Mouse (Mus musculus) thymus, postnatal 4 days (tissue): ENCODE results near the gene Nubp2.
A peak's percentile ranks its signal among the peaks of the same experiment; 100 is the strongest.

Source experiments
- DNase-seq: peaks from one replicate; pipeline ENCODE4 v3.0.0; 2021

Nubp2 gene

DNA sequence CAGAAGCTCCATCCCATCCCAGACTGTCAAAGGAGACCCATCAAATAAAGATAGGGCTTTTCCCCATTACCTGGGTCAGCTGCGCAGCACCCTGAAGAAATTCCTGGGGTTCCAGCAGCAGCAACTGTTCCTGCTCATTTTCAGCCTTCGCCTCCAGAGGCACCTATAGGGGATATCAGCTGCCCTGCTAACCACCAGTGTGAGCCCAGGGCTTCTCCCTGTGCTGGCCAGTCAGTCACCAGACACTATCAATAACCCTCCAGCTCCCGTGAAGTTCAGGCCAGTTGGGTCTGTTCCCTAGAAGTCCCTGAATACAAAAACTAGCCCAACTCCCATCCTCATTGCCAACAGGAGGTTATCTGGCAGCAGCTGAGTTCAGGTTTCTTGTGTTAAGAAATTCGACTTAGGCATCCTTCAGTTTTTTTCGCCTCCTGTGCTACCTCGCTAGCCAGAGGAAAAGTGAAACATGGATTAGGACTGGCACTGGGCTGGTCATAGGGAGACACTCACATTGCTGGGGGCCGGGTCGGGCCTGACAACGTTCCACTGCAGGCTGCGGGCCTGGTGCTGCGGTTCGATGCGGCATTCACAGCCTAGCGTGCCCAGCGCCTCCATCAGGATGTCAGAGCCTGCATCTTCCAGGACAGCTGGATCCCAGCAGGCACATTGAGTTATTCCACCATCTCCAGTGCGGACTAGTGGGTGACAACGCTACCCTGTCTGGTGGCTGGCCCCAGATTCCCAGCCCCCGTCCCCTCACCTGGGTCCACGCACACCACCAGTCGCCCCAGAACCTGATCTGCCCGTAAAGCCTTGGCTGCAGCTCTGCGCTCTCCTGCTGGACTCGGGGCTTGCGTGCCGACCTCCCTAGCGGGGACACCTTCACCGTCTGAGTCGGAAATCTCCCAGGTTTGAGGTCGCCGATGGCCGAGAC is 8.2 kb upstream of the Nubp2 start:
- DNase-seq, result no peak

GRCm38 (mm10) chr17:24893276-24893675 is 7.1 kb upstream of the Nubp2 start:
- DNase-seq, result no peak

- no peak for DNase-seq
Measured at GRCm38 (mm10) chr17:24892785-24893184, 6.6 kb upstream of the Nubp2 start.

DNA sequence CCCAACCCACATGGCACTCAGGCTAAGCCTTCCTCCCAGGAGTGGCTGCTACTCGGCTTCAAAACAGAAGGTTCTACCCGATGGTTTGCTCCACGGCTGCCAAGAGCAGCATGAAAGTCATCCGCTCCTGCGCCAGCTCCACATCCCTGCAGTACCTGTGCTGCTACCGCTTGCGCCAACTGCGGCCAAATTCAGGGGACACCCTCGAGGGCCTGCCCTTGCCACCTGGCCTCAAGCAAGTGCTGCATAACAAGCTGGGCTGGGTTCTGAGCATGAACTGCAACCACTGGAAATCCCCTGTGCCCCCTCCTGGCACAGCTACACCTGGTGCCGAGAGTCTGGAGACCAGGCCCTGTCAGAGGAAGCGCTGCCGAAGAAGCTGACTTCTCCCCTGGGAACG is 5.2 kb upstream of the Nubp2 start:
- DNase-seq, result no peak

GRCm38 (mm10) chr17:24890151-24891092 is 4.3 kb upstream of the Nubp2 start:
- DNase-seq, result no peak

GRCm38 (mm10) chr17:24888862-24889261 is 2.7 kb upstream of the Nubp2 start:
- no peak for DNase-seq

- DNase-seq, result peak; percentile 32
Measured at GRCm38 (mm10) chr17:24887291-24888080, 1.3 kb upstream of the Nubp2 start.

- no peak for DNase-seq
Measured at GRCm38 (mm10) chr17:24886932-24887271, 753 bp upstream of the Nubp2 start.

- DNase-seq, result peak; percentile 37
Measured at GRCm38 (mm10) chr17:24885356-24886133, 604 bp downstream of the Nubp2 start.

GRCm38 (mm10) chr17:24884391-24884790 is 1.8 kb downstream of the Nubp2 start:
- no peak for DNase-seq

DNA sequence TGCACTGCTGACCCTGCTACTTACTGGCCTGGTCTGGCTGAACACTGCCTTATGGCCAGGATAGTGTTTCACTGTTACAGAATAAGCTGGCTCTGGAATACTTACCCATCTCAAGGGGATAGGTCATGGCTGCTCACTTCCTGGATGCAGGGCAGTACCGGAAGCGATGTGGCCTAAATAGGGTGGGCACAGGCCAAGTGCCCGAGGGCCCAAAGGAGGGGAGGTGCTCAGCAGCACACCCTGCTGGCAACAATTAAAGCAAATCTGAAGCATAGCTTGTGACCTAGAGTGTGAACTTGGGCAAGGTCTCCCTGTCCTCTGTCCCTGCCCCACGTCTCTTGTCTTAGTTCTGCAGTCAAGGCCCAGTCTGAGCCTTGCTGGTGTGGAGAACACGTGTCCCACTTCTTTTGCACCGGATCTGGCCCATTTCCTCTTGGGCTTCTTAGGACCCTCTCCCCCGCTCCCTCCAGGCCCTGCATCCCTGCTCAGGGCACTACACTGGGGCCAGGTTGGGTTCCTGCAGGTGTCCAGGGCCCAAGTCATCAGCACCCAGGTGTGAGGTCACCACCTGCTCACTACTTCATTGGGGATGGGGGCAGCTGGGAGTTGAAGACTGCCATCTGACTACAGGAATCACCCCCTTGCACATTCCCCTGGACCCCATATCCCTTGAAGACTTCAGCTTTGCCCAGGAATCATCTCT is 4.3 kb downstream of the Nubp2 start:
- peak; percentile 64 for DNase-seq

DNA sequence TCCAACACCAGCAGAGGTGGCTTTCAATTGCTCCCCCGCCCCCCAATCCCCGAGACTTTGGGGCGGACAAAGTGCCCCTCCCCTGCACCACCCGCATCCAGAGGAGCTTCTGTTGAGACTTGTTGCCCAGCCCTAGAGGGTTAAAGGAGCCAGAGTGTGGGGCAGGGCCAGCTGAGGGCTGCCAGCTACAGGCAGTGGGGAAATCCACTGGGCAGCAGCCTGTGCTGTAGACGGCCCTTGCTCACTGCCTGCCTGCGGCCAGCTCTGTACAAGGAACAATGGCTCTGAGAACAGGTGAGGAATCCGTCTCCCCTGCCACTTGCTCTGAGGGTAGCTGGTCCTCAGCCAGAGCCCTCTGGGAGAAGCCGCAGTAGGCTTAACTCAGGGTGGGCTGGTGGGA is 7.6 kb downstream of the Nubp2 start:
- DNase-seq, result peak; percentile 23

DNA sequence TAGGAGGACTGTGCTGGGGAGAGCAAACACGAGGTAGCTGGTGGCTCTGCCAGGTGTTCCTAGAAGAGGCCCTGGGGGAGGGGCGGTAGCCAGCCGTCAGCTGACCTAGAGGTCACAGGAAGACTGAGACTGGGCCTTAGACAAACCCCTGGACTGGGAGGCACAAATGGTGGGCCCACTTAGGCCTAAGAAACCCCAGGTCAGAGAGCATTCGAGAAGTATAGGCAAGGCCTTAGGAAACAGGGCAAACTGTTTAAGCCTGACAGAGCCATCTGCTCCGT is 8.1 kb downstream of the Nubp2 start:
- peak; percentile 71 for DNase-seq

DNA sequence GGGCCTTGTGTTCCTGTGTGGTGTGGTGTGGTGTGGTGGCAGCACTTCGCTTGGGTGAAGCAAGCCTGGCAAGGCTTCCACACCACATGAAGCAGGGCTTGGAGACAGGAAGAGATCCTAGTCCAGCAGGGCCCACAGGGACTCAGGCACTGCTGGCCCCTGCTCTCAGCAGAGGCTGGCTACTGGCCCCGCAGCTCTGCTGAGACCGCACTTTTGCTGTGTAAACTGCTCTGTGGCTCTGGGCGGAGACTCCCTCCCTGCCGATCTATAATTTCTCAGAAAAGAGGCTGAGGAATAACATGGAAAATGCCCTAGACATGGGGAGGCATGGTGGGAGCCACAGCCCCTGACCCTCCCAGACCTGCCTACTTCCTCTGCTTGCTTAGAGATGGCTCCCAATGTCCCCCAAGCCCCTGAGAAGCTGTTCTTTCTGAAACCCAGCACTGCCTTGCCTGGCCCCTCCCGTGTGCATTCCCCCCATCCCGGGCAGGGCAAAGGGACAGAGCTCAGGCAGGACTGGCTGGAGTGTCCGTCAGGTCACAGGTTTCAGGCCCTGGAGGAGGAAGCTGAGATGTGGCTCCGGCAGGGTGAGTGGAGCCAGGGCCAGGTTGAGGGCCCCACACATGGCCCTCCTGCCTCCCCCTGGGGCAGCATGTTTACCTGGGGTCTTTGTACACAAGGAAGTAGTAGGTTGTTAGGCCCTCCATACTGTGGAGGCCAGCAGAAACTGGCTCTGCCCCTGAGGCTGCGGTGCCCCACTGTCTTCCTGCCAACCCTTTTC is 8.6 kb downstream of the Nubp2 start:
- no peak for DNase-seq

GRCm38 (mm10) chr17:24874989-24875388 is 11.2 kb downstream of the Nubp2 start:
- DNase-seq, result no peak

DNA sequence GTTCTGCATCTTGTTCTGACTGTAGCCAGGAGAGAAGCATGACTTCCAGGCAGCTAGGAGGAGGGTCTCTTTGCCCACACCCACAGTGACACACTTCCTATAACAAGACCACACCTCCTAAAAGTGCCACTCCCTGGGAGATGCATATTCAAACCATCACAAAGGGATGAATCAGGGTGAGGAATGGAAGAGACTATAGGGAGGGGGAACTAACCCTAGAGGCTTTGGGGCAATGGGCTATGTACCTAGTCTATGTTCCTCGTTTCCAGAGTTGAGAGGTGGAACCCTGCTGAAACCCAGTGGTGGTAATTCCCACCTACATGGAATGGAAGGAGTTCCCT is 11.8 kb downstream of the Nubp2 start:
- DNase-seq, result no peak

DNA sequence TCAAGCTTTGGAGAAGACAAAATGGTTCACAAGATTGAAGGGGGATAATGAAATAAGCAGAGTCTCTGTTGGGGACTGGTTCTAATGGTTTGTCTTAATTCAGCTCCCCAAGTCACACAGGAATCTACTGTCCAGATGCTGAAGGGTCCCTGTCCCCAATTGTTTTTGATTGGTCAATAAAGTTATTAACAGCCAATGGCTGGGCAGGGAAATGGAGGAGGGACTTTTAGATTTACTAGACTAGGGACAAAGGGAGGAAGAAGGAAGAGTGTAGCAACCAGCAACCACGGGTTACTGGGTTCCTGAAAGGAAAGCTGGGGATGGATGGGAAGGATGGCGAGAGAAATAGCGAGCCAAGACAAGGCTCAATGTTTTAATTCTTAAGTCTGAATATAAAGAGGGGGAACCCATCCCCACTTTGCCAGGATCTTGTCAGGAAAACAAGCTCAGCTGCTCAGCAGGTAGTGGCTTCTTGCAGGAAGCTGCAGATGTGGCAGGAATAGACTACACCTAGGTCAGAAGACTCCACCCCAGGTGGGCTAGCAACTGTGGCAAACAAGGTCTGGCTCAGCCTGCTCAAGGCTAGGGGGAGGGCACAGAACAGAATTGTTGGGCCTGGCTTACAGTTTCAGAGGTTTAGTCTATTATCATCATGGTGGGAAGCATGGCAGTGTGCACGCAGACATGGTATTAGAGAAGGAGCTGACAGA is 12.3 kb downstream of the Nubp2 start:
- no peak for DNase-seq

DNA sequence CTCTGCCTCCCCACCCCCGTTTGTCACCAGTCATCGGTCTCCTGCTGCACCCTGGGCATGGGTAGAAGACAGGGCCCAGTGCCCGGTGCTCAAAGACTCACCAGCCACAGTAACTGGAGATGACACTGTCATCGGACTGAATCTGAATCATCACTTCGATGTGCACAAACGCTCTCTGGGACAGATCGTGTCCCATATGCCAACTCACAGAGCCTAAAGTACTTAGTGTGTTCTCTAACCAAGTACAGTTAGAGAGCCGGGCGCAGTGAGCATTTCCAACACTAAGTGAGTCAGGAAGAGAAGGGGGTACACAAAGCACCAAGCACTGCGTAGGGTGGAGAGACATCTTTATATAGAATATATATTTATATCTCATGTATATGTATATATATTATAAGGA is 18.2 kb downstream of the Nubp2 start:
- DNase-seq, result no peak

GRCm38 (mm10) chr17:24865776-24866175 is 20.4 kb downstream of the Nubp2 start, which contains the start of gene Igfals:
Gene Igfals, plus strand, starts transcription at chr17:24865997.
- no peak for DNase-seq

DNA sequence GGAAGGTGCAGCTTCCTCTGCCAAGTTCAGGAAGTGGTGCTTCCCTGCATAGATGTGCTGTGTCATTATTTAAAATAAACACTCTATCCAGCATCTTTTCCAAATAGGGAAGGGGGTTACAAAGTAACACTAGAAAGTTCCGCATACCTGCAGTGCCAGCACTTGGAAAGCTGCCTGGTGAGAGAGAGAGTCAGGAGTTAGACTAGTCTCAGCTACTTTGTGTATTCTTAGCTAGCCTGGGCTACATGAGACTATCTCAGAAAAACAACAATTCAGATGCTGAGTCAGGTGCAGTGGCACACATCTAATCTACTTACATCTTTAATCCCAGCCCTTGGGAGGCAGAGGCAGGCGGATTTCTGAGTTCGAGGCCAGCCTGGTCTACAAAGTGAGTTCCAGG is 24.4 kb downstream of the Nubp2 start:
- no peak for DNase-seq
